Comparison of ENCODE assay signal across 8 mouse cellular contexts in the genomic region with DNA sequence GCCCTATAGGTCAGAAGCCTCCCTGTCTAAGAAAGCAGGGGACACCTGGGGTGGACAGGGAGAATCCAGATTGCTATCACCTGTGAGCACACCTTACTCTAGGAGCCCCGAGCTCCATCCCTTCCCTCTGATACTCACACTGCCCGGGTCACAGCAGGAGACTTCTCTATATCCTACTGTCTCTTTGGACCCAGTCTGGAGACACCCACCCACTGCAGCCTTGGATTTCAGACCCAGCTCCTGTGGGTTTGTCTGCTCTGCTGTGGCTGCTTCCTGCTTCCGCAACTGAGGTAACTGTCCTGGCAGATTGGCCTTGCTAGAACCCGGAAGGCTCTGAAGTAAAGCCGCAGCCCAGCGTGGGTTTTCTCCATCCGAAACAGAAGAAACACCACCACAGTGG. TPM values are rescaled to one million over a fixed set of nuclear protein-coding genes. Genes with fewer than 3 reads are reported as not detected.
DNase-seq lines count a peak whose midpoint lies in the region; ATAC-seq and TF ChIP-seq lines count a peak whose summit lies in the region.

No protein-coding gene starts in this region.

- H3K9me3 ChIP-seq in forebrain, embryonic 13.5 days (replicated peaks): no peaks in the 10 kb centered on the region
- H3K9me3 ChIP-seq in midbrain, embryonic 12.5 days: no peaks in the 10 kb centered on the region

- TF ChIP-seq POLR2A in kidney, adult 2 months (IDR thresholded peaks at IDR 0.05; ENCODE audit: low read depth, low read length): no peak

- H3K9ac ChIP-seq in forebrain, embryonic 13.5 days: peak overlapping the region; percentile 66
- no peak overlapping the region for H3K9ac ChIP-seq in midbrain, embryonic 12.5 days (replicated peaks)

- no peak overlapping the region for H3K27ac ChIP-seq in forebrain, embryonic 13.5 days
- peak overlapping the region; percentile 85 for H3K27ac ChIP-seq in kidney, adult 2 months (ENCODE audit: insufficient read depth, low read depth, low read length)
- H3K27ac ChIP-seq in midbrain, embryonic 12.5 days (replicated peaks): no peak overlapping the region

- H3K36me3 ChIP-seq in forebrain, embryonic 13.5 days (ENCODE audit: poor library complexity, severe bottlenecking): no peaks in the 10 kb centered on the region
- no peaks in the 10 kb centered on the region for H3K36me3 ChIP-seq in kidney, adult 2 months (ENCODE audit: control insufficient read depth, insufficient read depth, low read length)
- H3K36me3 ChIP-seq in midbrain, embryonic 12.5 days: no peaks in the 10 kb centered on the region

- H3K4me2 ChIP-seq in forebrain, embryonic 13.5 days: peak overlapping the region; percentile 97
- H3K4me2 ChIP-seq in midbrain, embryonic 12.5 days (replicated peaks): peak overlapping the region; percentile 96

- no peak for ATAC-seq in forebrain, embryonic 13.5 days
- no peak for ATAC-seq in midbrain, embryonic 12.5 days (ENCODE audit: low FRiP score, low read depth)

- peaks cover 25% of the 10 kb centered on the region for H3K27me3 ChIP-seq in forebrain, embryonic 13.5 days
- H3K27me3 ChIP-seq in kidney, adult 2 months (replicated peaks; ENCODE audit: control insufficient read depth, insufficient read depth, low read length): no peaks in the 10 kb centered on the region
- peaks cover 33% of the 10 kb centered on the region for H3K27me3 ChIP-seq in midbrain, embryonic 12.5 days

- peak overlapping the region; percentile 52 for H3K4me3 ChIP-seq in forebrain, embryonic 13.5 days
- peak overlapping the region; percentile 75 for H3K4me3 ChIP-seq in kidney, adult 2 months (ENCODE audit: insufficient read depth, low read depth, low read length)
- H3K4me3 ChIP-seq in midbrain, embryonic 12.5 days: peak overlapping the region; percentile 53; the same call in 1 of the 2 replicates

- peaks cover 13% of the 10 kb centered on the region for H3K4me1 ChIP-seq in forebrain, embryonic 13.5 days
- peaks cover 25% of the 10 kb centered on the region for H3K4me1 ChIP-seq in kidney, adult 2 months (ENCODE audit: control insufficient read depth, insufficient read depth, low read length)
- H3K4me1 ChIP-seq in midbrain, embryonic 12.5 days: peaks cover 12% of the 10 kb centered on the region; the same call in 1 of the 2 replicates

- peak; percentile 17 for DNase-seq in adrenal gland, postnatal 14 days
- DNase-seq in adrenal gland, adult 8-10 months: no peak
- peak; percentile 42 for DNase-seq in kidney, adult 2 months
- no peak for DNase-seq in layer of hippocampus, postnatal 25 days (ENCODE audit: extremely low spot score in 1 of 2, low spot score in 1 of 2)
- DNase-seq in retina, embryonic 14.5 days (ENCODE audit: low spot score): no peak
- DNase-seq in ovary, postnatal 36 days (ENCODE audit: low spot score): no peak

- 79% methylated on average over 7 of the region's 7 CpGs for WGBS in forebrain, embryonic 13.5 days
- 31% methylated on average over 7 of the region's 7 CpGs for WGBS in kidney, adult 2 months
- 81% methylated on average over 7 of the region's 7 CpGs for WGBS in midbrain, embryonic 12.5 days

- TF ChIP-seq CTCF in kidney, adult 2 months (conservative IDR thresholded peaks at IDR 0.05; ENCODE audit: insufficient read depth, insufficient read length, low read depth, low read length): no peak

RNA-seq across cellular contexts. Expression of a gene that starts 1.6 kb away (rescaled TPM):
- 18.4 and 24.1 TPM in 2 replicates for total RNA-seq in adrenal gland, postnatal 14 days (2021)
- 10 to 100 TPM; 15.8 to 23.0 (median 20.3) TPM for total RNA-seq in adrenal gland, adult 8-10 months (2022)
- polyA plus RNA-seq in forebrain, embryonic 13.5 days (2015; fragmentation: Nextera tagmentation; extraction: Ambion mirVana): 4.6 and 6.2 TPM in 2 replicates
- polyA plus RNA-seq in kidney, adult 2 months (2012; rRNA removed): 34.9 and 38.8 TPM in 2 replicates
- 5.6 and 7.7 TPM in 2 replicates for polyA plus RNA-seq in midbrain, embryonic 12.5 days (2016; fragmentation: Nextera tagmentation; extraction: Ambion mirVana)
- total RNA-seq in layer of hippocampus, postnatal 25 days (2021): 10 to 100 TPM; 59.3 to 59.6 TPM

Comparison
In these comparisons a context has a peak if more than half of its experiments do, and no peak if none do; other contexts are left out.
1. DNase-seq: peak in adrenal gland, postnatal 14 days (single experiment) and kidney, adult 2 months (single experiment); none in adrenal gland, adult 8-10 months (single experiment), layer of hippocampus, postnatal 25 days (0 of 2), retina, embryonic 14.5 days (single experiment) and ovary, postnatal 36 days (single experiment).
2. Peak in every context shown above with its lines, with median percentiles within 50 percentile points of each other: H3K4me3 ChIP-seq.